Mouse (Mus musculus) G1E (cell line): ENCODE data around the gene Tnfrsf21.

ENCODE experiments used
- CTCF ChIP-seq: IDR thresholded peaks from 2 replicates; pipeline ENCODE4 v1.5.1; 2012; ENCODE audit warnings: low read depth, low read length, inconsistent platforms, mixed read lengths
- GATA1 ChIP-seq: IDR thresholded peaks from 2 replicates; pipeline ENCODE4 v1.6.1; 2012; ENCODE audit warnings: borderline replicate concordance, low read length, inconsistent platforms, mixed read lengths
- GATA2 ChIP-seq: IDR thresholded peaks from 2 replicates; pipeline ENCODE4 v1.6.1; 2012; ENCODE audit warnings: low read depth, low read length, inconsistent platforms, borderline replicate concordance
- POLR2AphosphoS5 ChIP-seq: IDR thresholded peaks from 2 replicates; pipeline ENCODE4 v1.6.1; 2012; ENCODE audit warnings: low read depth, low read length, inconsistent platforms; ENCODE audit not compliant: insufficient replicate concordance
- TAL1 ChIP-seq: conservative IDR thresholded peaks from 2 replicates; pipeline ENCODE4 v1.6.1; 2012; ENCODE audit warnings: low read depth, low read length, inconsistent platforms, mixed read lengths

DNA sequence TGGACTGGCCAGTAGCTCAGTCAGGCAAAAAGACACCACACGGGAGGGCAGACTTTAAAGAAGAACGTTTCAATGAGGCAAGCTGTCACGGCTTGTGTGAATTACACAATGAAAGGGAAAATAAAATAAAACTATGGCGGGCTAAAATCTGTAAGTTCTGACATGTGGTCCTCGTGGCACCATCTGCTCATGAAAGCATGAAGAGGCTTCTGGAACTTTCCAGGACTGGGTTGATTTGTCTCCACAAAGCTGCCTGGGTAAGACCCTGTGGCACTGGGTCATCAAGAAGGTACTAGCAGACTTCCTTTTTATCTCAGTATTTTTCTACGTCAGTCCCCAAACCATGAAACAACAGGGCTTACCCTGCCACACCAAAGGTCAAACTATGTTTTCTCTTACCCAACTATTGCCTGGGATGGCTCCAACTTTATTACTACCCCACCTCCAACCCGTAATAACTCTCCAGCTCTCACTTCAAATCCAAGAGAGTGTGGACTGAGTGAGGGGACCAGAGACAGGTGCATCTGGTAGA, 16.8 kb upstream of the Tnfrsf21 start:
- TF ChIP-seq CTCF = no peak
- no peak for TF ChIP-seq POLR2AphosphoS5
- TF ChIP-seq GATA1 = no peak
- TF ChIP-seq TAL1 = no peak
- TF ChIP-seq GATA2 = no peak
